Mouse (Mus musculus): ENCODE results near the gene Zfp27.

Zfp27 gene

GRCm38 (mm10) chr7:29905966-29906681 lies at the start of gene Zfp27:
Zfp27 (minus strand) TSS chr7:29906572.
- DNase-seq (ENCODE audit: low spot score in 2 of 2) = peak; percentile 41 to 69

DNA sequence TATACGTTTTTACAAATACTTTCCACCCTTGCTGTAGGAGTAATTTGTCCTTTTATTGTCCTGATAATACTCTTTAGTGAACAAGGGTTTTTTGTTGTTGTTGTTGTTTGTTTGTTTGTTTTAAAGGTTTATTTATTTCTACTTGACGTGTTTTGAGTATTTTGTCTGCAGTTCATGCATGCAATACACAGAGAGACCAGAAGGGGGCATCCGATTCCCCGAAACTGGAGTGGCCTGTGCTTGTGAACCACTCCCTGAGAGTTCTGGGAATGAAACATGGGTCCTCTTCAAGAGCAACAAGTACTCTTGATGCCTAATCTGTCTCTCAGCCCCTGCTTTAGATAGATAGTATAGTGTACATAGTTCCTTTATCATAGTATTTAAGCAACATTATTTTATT lies 48.4 kb upstream of the Zfp27 start:
- DNase-seq (ENCODE audit: low spot score in 2 of 2) = peak; percentile 64 to 77

DNA sequence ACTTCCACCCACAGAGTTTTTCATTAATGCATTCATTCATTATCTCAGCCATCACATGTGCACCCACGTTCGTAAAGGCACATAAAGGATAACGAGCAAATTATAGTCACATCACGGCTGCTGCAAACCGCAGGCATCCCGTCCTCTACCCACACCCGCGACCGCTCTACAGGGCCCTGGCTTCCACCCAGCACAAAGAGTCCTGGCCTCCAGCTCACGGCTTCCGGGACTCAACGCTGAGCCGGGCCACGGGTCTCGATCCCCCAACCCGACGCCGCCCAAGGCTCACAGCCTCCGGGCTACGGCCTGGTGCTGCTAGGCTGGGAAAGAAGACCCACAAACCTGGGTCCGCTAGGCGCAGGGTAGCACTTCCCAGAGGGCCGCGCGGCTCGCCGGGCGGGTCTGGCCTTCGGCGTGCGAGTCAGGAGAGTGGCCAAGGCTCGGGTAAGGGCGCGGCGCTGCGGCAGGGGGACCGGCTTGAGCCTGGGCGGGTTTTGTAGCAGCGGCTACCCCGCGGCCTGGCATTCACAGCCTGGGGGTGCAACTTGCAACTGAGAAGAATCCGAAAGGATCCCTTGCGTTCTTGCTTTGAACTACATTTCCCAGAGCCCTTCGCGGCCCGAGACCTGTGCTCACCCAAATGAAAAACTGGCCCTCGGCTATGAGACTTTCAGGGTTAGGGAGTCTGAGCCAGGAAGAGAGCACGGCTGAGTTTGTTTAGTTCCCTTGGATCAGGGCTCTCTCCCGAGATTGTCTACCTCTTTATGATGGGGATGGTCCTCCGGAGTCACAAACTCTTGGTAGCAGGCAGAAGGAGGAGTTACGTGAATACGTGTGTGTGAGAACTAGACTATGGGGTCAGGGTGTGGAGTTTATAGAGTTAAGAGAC lies 47.4 kb upstream of the Zfp27 start, which contains the start of gene Zfp74:
Gene Zfp74, minus strand, starts transcription at position 577 of the 889 bp plus-strand sequence.
- peak; percentile 72 to 86 for DNase-seq (ENCODE audit: low spot score in 2 of 2)

DNA sequence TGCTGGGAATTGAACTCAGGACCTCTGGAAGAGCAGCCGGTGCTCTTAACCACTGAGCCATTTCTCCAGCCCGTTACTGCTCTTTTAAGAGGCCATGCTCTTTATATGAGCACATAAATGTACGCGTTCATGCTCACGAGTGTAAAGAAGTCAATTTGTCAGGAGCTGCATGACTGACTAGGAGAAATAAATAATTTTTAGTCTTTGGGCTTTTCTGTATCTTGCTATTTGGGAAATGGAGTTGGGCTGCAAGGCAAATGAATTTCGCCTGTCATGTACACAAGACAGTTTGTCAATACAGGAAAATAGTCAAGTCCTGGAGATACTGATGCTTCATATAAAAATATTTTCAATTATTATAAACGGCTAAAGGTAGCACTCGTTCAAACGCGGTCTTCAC lies 46.7 kb upstream of the Zfp27 start:
- DNase-seq (ENCODE audit: low spot score in 2 of 2) = no peak

- DNase-seq (ENCODE audit: low spot score in 2 of 2) = no peak
Observed at GRCm38 (mm10) chr7:29944201-29944600, 37.8 kb upstream of the Zfp27 start.

DNA sequence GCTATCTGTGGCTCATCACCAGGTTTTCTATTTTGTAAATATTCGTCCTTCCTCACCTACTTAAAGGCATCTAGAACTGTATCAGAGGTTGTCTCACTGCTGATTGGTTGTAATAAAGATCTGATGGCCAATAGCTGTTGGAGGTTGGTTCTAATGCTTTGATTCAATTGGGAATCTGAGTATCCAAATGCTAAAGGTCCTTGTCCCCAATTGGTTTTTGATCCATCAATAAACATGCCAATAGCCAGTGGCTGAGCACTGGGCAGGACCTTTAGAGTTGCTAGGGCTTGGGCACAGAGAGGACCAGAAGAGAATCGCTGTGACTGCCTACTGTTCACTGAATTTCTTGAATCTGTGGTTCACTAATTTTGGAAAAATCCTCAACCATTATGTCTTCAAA lies 37.3 kb upstream of the Zfp27 start:
- DNase-seq (ENCODE audit: low spot score in 2 of 2) = no peak

DNA sequence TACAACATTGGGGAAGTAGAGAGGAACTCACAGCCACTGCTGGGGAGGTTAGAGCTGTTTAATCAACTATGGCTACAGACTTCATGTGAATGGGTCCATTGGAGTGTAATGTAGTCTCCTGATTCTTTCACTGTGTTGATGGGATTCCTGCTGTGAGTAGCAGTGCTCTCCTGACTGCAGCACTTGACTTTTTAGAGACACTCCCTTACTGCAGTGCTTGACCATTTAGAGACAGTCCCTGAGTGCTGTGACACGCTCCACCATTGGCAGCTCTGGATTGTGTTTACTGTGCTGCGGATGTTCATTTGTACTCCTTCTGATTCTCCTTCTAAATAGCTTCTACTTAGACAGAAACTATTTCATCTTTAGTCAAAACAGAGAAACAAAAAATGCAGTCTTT lies 36.4 kb upstream of the Zfp27 start:
- DNase-seq (ENCODE audit: low spot score in 2 of 2) = no peak

GRCm38 (mm10) chr7:29941027-29941426 lies 34.7 kb upstream of the Zfp27 start:
- no peak for DNase-seq (ENCODE audit: low spot score in 2 of 2)

DNA sequence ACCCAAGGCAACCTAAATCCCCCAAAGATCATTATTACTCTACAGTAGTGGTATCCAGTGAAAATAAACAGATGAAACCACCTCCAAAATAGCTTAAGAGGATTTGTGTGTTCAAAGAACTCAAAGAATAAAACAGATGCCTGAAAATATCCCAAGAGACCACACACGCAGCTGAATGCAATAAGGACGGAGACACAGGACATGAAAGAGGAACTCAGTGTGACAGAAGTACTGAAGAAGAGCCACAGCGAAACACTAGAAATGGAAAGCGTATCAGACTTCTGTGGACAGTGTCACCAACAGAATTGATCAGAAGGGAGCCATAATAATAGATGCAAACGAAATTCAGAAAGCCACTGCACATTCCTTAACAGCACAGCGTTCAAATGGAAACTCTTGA lies 32.5 kb upstream of the Zfp27 start:
- no peak for DNase-seq (ENCODE audit: low spot score in 2 of 2)

- DNase-seq (ENCODE audit: low spot score in 2 of 2) = no peak
Observed at GRCm38 (mm10) chr7:29922780-29923179, 16.4 kb upstream of the Zfp27 start.

- no peak for DNase-seq (ENCODE audit: low spot score in 2 of 2)
Observed at GRCm38 (mm10) chr7:29921439-29922093, 15.2 kb upstream of the Zfp27 start.

- DNase-seq (ENCODE audit: low spot score in 2 of 2) = no peak
Observed at GRCm38 (mm10) chr7:29918062-29918453, 11.7 kb upstream of the Zfp27 start.

- no peak for DNase-seq (ENCODE audit: low spot score in 2 of 2)
Observed at GRCm38 (mm10) chr7:29917371-29918061, 11.1 kb upstream of the Zfp27 start.

GRCm38 (mm10) chr7:29912172-29912571 lies 5.8 kb upstream of the Zfp27 start:
- no peak for DNase-seq (ENCODE audit: low spot score in 2 of 2)

DNA sequence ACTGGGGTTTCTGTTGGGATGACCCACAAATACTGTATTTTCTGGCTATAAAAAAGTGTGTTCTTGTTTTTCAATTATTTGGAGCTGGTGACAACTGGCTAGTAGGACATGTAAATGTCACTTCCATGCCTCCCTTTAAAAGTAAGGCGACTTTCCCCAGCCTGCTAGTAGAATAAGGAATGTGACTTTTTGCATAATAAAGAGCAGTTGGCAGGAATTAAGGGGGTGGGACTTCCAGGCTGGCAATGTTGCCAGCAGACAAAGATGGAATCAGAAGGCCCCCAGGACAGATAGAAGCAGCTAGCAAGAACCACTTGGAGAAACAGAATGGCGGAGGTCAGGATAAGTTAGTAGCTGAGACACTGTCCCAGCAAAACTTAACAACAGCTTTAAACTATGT lies 3.9 kb upstream of the Zfp27 start:
- no peak for DNase-seq (ENCODE audit: low spot score in 2 of 2)

GRCm38 (mm10) chr7:29908130-29908950 lies 2.0 kb upstream of the Zfp27 start, which contains the start of gene Zfp383:
Zfp383 (plus strand) TSS chr7:29908223.
- peak; percentile 66 to 83 for DNase-seq (ENCODE audit: low spot score in 2 of 2)

DNA sequence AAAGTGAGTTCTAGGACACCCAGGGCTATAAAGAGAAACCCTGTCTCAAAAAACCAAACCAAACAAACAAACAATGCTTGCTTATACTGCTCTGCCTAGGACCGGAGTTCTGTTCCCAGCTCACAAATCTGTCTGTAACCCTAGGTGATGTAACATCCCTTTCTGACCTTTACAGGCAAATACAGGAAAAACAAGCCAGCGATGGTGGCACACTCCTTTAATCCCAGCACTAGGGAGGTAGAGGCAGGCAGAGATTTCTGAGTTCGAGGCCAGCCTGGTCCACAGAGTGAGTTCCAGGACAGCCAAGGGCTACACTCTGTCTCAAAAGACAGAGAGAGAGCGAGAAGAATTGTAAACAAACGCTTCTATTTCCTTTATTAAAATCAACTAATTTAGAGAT lies 834 bp upstream of the Zfp27 start:
- DNase-seq (ENCODE audit: low spot score in 2 of 2) = no peak

- DNase-seq (ENCODE audit: low spot score in 2 of 2) = no peak
Observed at GRCm38 (mm10) chr7:29906682-29907058, 298 bp upstream of the Zfp27 start.

DNA sequence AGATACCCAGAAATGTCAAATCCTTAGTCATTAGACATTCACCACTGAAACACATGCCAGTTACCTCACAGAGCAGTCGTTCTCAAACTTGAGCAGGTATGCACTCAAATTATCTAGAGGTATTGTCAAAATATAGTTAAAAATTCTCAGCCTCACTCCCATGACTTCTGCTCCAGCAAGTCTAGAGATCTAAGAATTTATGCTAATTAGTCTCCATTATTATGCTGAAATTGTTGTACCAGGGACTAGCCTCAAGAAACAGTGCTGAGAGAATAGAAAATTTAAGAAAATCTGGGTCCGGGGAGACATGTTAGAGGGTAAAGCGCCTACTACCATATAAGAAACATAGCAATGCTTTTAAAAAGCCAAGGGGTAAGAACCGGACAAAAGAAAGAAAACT lies 2.3 kb downstream of the Zfp27 start:
- DNase-seq (ENCODE audit: low spot score in 2 of 2) = no peak

DNA sequence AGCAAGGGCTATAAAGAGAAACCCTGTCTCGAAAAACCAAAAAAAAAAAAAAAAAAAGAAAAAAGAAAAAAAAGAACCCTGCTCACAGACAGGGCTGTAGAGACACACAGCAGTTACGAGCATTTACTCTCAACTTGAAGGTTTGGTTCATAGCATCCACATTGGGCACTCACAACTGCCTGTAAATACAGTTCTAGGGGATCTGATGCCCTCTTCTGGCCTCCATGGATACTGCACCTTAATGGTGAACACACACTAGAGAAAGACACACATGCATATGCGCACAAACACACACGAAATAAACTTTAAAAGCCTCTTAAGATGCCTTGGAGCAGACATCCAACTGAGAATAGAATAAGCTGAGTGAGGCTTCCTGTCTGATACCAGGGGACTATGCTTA lies 8.0 kb downstream of the Zfp27 start:
- no peak for DNase-seq (ENCODE audit: low spot score in 2 of 2)

- no peak for DNase-seq (ENCODE audit: low spot score in 2 of 2)
Observed at GRCm38 (mm10) chr7:29892756-29893155, 13.6 kb downstream of the Zfp27 start.
